Mouse (Mus musculus) embryonic facial prominence, embryonic 11.5 days (tissue): Measurements from ENCODE around the gene Phf21a. TPM values are rescaled to one million over a fixed set of nuclear protein-coding genes. Genes with fewer than 3 reads are reported as not detected.

ENCODE experiments used
- ATAC-seq: fragments of 200-750 bp; cut with Nextera tagmentation; replicated peaks from 2 replicates; pipeline ENCODE4 v1.8.0; 2017; ENCODE audit warnings: low read depth; ENCODE audit not compliant: insufficient number of reproducible peaks, low FRiP score, low TSS enrichment
- DNase-seq: peaks from one replicate; pipeline ENCODE4 v3.0.0-alpha.2; 2015; ENCODE audit warnings: low spot score
- H3K27ac ChIP-seq: fragments of 300-500 bp; sonication (generic); replicated peaks from 2 replicates; pipeline ENCODE4 v1.5.1; 2014; ENCODE audit warnings: mild to moderate bottlenecking, low read depth, low read length, control low read depth
- H3K27me3 ChIP-seq: fragments of 300-500 bp; sonication (generic); 2 replicates; pipeline ENCODE4 v1.6.1; 2014; ENCODE audit warnings: mild to moderate bottlenecking, low read length, moderate library complexity, mixed read lengths; ENCODE audit not compliant: control insufficient read depth, insufficient read depth
- H3K36me3 ChIP-seq: fragments of 300-500 bp; sonication (generic); replicated peaks from 2 replicates; pipeline ENCODE4 v1.6.1; 2014; ENCODE audit warnings: low read depth, mild to moderate bottlenecking, low read length, moderate library complexity, mixed read lengths; ENCODE audit not compliant: control insufficient read depth, insufficient read depth
- H3K4me1 ChIP-seq: fragments of 300-500 bp; sonication (generic); 2 replicates; pipeline ENCODE4 v1.6.1; 2014; ENCODE audit warnings: low read length, mixed read lengths; ENCODE audit not compliant: control insufficient read depth, insufficient read depth
- H3K4me2 ChIP-seq: fragments of 300-500 bp; sonication (generic); 2 replicates; pipeline ENCODE4 v1.6.1; 2014; ENCODE audit warnings: low read depth, mild to moderate bottlenecking, control low read depth, low read length, moderate library complexity
- H3K4me3 ChIP-seq: fragments of 300-500 bp; sonication (generic); 2 replicates; pipeline ENCODE4 v1.5.1; 2014; ENCODE audit warnings: low read depth, low read length, control low read depth
- H3K9ac ChIP-seq: fragments of 300-500 bp; sonication (generic); replicated peaks from 2 replicates; pipeline ENCODE4 v1.6.1; 2014; ENCODE audit warnings: mild to moderate bottlenecking, control low read depth, low read length
- H3K9me3 ChIP-seq: fragments of 300-500 bp; sonication (generic); replicated peaks from 2 replicates; pipeline ENCODE4 v1.6.1; 2016; ENCODE audit warnings: mild to moderate bottlenecking, low read length, inconsistent platforms, mixed read lengths; ENCODE audit not compliant: control insufficient read depth
- WGBS: fragments of 180-500 bp; shearing (Covaris S2); extraction: QIAGEN DNeasy Blood & Tissue Kit; methylation state at CpG from one replicate; pipeline ENCODE4 v1.1.7; 2014; 5-methylcytosine and 5-hydroxymethylcytosine counted together
- polyA plus RNA-seq: library from polyadenylated mRNA; unstranded; fragments of >200 nt; fragmentation: Nextera tagmentation; extraction: Ambion mirVana; gene quantifications from 2 replicates; pipeline ENCODE4 v1.2.1, GENCODE M21; 2014

Gene Phf21a
- polyA plus RNA-seq, 1 experiment from 2014 or later = 41.8 TPM

DNA sequence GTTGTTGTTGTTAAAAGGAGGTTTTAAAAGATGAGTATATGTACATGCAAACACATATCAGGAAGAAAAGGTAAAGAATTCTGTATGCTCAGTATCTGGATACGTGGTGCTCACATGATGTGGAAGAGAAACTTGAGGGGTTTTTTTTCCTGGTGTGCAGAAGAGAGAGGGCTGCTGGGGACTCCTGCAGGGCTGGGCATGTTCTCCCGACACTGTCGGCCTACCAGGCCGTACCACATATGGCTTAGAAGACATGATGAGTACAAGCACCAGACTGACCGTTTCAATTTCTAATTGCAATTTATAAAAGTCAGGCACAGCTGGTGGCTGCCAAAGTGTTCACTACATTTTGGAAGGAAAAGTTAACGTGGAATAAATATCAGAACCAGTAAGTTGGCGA, 232.8 kb downstream of the Phf21a start:
- ATAC-seq (no peak), DNase-seq (no peak)
- H3K27me3 ChIP-seq = no peaks in the 10 kb centered on the region
- 91% methylated on average over 7 of the region's 7 CpGs for WGBS
- H3K4me1 ChIP-seq = no peaks in the 10 kb centered on the region
- no peak overlapping the region for H3K4me2 ChIP-seq
- no peaks in the 10 kb centered on the region; the same call in 1 of the 2 replicates for H3K36me3 ChIP-seq
- no peak overlapping the region for H3K4me3 ChIP-seq
- H3K9me3 ChIP-seq = no peaks in the 10 kb centered on the region
- H3K9ac ChIP-seq = no peak overlapping the region
- H3K27ac ChIP-seq = no peak overlapping the region

- Histone ChIP-seq H3K27ac (no peak overlapping the region), H3K27me3 (no peaks in the 10 kb centered on the region), H3K9me3 (no peaks in the 10 kb centered on the region), H3K4me3 (no peak overlapping the region), H3K36me3 (no peaks in the 10 kb centered on the region; the same call in 1 of the 2 replicates), H3K9ac (no peak overlapping the region), H3K4me1 (no peaks in the 10 kb centered on the region), H3K4me2 (no peak overlapping the region)
- DNase-seq = no peak
- 68% methylated on average over 1 of the region's 1 CpGs for WGBS
- ATAC-seq = no peak
Measured at GRCm38 (mm10) chr2:92326221-92326620, 233.3 kb downstream of the Phf21a start.

DNA sequence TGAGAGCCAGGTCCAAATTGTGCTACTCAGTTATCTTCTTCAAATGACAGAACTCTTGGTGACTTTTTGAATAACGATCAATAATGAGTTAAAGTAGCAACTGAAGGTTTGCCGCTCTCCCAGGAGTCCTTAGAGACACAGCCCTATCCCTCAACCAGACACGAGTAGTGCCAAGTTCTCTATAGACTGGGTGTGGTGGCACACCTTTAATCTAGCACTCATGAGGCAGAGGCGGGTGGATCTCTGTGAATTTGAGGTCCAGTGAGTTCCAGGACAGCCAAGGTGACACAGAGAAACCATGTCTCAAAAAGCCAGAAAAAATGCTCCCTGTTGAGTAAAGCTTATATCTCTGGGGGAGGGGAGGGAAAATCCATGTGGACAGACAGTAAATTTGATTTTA, 234.7 kb downstream of the Phf21a start:
- DNase-seq (no peak), ATAC-seq (no peak)
- H3K27ac ChIP-seq = no peak overlapping the region
- no peak overlapping the region for H3K9ac ChIP-seq
- WGBS = 91% methylated on average over 4 of the region's 4 CpGs
- H3K9me3 ChIP-seq = no peaks in the 10 kb centered on the region
- H3K4me1 ChIP-seq = no peaks in the 10 kb centered on the region
- H3K27me3 ChIP-seq = no peaks in the 10 kb centered on the region
- H3K4me2 ChIP-seq = no peak overlapping the region
- H3K4me3 ChIP-seq = no peak overlapping the region
- no peaks in the 10 kb centered on the region for H3K36me3 ChIP-seq

DNA sequence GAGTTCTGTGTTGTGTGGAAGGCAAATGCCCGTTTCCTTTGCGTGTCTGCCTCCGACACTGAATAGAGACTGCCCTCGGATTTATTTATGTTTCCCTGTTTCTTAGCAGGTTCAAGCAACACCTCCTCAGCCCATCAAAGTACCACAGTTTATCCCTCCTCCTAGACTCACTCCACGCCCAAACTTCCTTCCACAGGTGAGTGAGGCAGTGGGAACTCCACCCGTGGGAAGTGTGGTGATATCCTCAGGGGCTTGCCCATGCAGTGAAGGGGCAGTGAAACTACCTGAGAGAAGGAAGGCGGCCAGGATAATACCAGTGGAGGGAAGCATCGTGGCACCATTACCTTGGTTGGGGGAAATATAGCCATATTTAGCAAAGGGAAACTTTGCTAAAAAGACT, 235.3 kb downstream of the Phf21a start:
- Histone ChIP-seq H3K4me3 (no peak overlapping the region), H3K9ac (no peak overlapping the region), H3K27ac (no peak overlapping the region), H3K36me3 (no peaks in the 10 kb centered on the region), H3K4me1 (no peaks in the 10 kb centered on the region), H3K9me3 (no peaks in the 10 kb centered on the region), H3K4me2 (no peak overlapping the region), H3K27me3 (no peaks in the 10 kb centered on the region)
- WGBS = 93% methylated on average over 8 of the region's 8 CpGs
- no peak for DNase-seq
- ATAC-seq = no peak

DNA sequence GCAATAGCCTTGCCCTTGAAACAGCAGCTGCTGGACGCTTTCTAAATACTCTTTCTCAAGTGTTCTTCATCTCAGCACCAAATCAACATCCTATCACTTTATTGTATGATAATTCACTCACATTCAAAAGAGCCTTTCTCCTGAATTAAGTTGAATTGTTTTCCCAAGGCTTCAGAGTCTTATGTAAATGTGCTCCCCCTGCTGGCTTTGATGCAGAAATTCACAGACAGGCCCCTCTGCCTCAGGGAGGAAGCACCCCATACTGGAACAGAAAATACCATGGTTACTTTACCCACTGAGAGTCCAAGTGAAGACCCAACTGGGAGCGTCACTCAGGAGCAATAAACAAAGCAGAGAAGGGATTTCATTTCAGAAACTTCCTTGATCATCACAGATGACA, 237.9 kb downstream of the Phf21a start:
- Histone ChIP-seq H3K4me2 (no peak overlapping the region), H3K4me1 (no peaks in the 10 kb centered on the region), H3K27me3 (no peaks in the 10 kb centered on the region), H3K4me3 (no peak overlapping the region), H3K36me3 (no peaks in the 10 kb centered on the region; the same call in 1 of the 2 replicates), H3K9me3 (no peaks in the 10 kb centered on the region), H3K27ac (no peak overlapping the region), H3K9ac (no peak overlapping the region)
- WGBS = 49% methylated on average over 2 of the region's 2 CpGs
- ATAC-seq (no peak), DNase-seq (peak; percentile 72)

GRCm38 (mm10) chr2:92331410-92331809, 238.5 kb downstream of the Phf21a start:
- Histone ChIP-seq H3K4me2 (no peak overlapping the region), H3K4me1 (no peaks in the 10 kb centered on the region), H3K27ac (no peak overlapping the region), H3K27me3 (no peaks in the 10 kb centered on the region), H3K4me3 (no peak overlapping the region), H3K9ac (no peak overlapping the region), H3K9me3 (no peaks in the 10 kb centered on the region), H3K36me3 (no peaks in the 10 kb centered on the region; the same call in 1 of the 2 replicates)
- ATAC-seq = no peak
- DNase-seq = peak; percentile 30
- 98% methylated on average over 2 of the region's 2 CpGs for WGBS

DNA sequence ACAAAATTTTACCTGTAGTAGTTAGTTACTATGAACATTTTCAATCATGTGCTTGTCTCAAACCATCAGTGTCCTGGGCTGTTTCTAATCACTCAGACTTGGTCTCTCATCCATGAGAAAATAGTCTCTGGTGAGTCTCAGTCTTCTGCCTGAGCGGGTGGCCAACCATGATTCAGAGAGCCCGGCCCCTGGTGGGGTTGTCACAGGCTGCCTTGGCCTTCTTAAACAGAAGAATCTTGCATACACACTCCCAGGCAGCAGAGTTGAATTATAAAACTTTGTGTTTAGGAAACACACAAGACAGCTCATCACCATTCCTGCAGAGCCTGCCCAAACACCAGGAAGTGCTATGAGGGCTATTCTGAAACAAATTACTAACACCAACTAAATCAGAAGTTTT, 239.0 kb downstream of the Phf21a start:
- H3K4me3 ChIP-seq = no peak overlapping the region

GRCm38 (mm10) chr2:92342418-92342817, 249.5 kb downstream of the Phf21a start:
- H3K9ac ChIP-seq = no peak overlapping the region
- no peaks in the 10 kb centered on the region for H3K27me3 ChIP-seq
- H3K9me3 ChIP-seq = no peaks in the 10 kb centered on the region
- H3K27ac ChIP-seq = no peak overlapping the region
- H3K4me1 ChIP-seq = no peaks in the 10 kb centered on the region
- H3K4me3 ChIP-seq = no peak overlapping the region
- H3K4me2 ChIP-seq = no peak overlapping the region
- DNase-seq (no peak), ATAC-seq (no peak)
- no peaks in the 10 kb centered on the region for H3K36me3 ChIP-seq

More for the DNA sequence above, 239.0 kb downstream of the Phf21a start:
- WGBS = 95% methylated on average over 2 of the region's 2 CpGs
- ATAC-seq (no peak), DNase-seq (no peak)
- H3K36me3 ChIP-seq = no peaks in the 10 kb centered on the region; the same call in none of the 2 replicates
- no peaks in the 10 kb centered on the region for H3K9me3 ChIP-seq
- no peak overlapping the region for H3K4me2 ChIP-seq
- no peaks in the 10 kb centered on the region for H3K27me3 ChIP-seq
- H3K27ac ChIP-seq = no peak overlapping the region
- no peaks in the 10 kb centered on the region for H3K4me1 ChIP-seq
- H3K9ac ChIP-seq = no peak overlapping the region
